Mouse (Mus musculus) heart, postnatal 0 days (tissue): ENCODE measurements around the gene Mcoln3.

Experiments
- CTCF ChIP-seq: IDR thresholded peaks from 2 replicates; pipeline ENCODE4 v1.5.1; 2016; ENCODE audit warnings: antibody characterized with exemption, control low read depth, low read depth
- EP300 ChIP-seq: IDR thresholded peaks from 2 replicates; pipeline ENCODE4 v1.6.1; 2016; ENCODE audit warnings: antibody characterized with exemption, low read depth

DNA sequence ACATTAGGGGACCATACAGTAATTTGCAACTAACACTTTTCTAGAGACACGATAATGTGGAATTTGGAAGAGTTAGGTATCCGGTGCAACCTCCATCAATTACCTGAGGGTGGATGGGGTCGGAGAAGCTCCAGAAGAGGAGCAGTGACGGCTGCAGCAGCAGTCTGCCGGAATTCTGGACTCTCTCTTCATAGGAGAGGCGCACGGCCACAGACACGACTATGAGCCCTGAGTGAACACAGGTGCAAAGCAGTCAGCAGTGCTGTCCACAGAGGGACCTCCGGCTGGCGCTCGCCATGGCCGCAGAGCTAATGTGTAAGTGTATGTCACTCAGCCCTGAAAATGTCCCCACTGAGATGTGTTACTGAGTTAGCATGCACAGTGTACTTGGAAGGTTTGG lies 37.0 kb upstream of the Mcoln3 start:
- TF ChIP-seq EP300 (no peak), CTCF (no peak)
